Mouse (Mus musculus) erythroblast, embryonic 14.5 days (primary cell): ENCODE results near the gene Rhbg. TPM values are rescaled to one million over a fixed set of nuclear protein-coding genes. Genes with fewer than 3 reads are reported as not detected.

ENCODE experiments used
- H3K27me3 ChIP-seq: 2 replicates; pipeline ENCODE4 v1.6.1; 2012; ENCODE audit warnings: inconsistent platforms; ENCODE audit not compliant: control insufficient read depth
- H3K36me3 ChIP-seq: 2 replicates; pipeline ENCODE4 v1.6.1; 2012; ENCODE audit warnings: mild to moderate bottlenecking, inconsistent platforms; ENCODE audit not compliant: control insufficient read depth
- H3K4me1 ChIP-seq: 2 replicates; pipeline ENCODE4 v1.6.1; 2012; ENCODE audit warnings: inconsistent platforms; ENCODE audit not compliant: control insufficient read depth
- H3K4me3 ChIP-seq: replicated peaks from 2 replicates; pipeline ENCODE3; 2012; ENCODE audit warnings: moderate library complexity, mild to moderate bottlenecking, inconsistent platforms
- H3K9me3 ChIP-seq: 2 replicates; pipeline ENCODE4 v1.6.1; 2012; ENCODE audit warnings: low read length, inconsistent platforms, mixed read lengths; ENCODE audit not compliant: control insufficient read depth
- GATA1 ChIP-seq: IDR thresholded peaks from 2 replicates; pipeline ENCODE4 v1.6.1; 2012; ENCODE audit warnings: low read length, inconsistent platforms, mixed read lengths
- TAL1 ChIP-seq: IDR thresholded peaks from 3 replicates; pipeline ENCODE4 v1.6.1; 2012; ENCODE audit warnings: low read length, inconsistent platforms, mixed read lengths
- polyA plus RNA-seq: library from polyadenylated mRNA; stranded (reverse); fragments of >175 nt; gene quantifications from 2 replicates; pipeline ENCODE4 v1.2.3, GENCODE M21; 2012

The Rhbg gene
- polyA plus RNA-seq, 1 experiment, result not detected

- Histone ChIP-seq H3K27me3 (peaks cover 100% of the 10 kb centered on the region), H3K4me3 (no peak overlapping the region), H3K4me1 (no peaks in the 10 kb centered on the region), H3K9me3 (no peaks in the 10 kb centered on the region), H3K36me3 (no peaks in the 10 kb centered on the region)
- TF ChIP-seq GATA1 (no peak), TAL1 (no peak)
Measured at GRCm38 (mm10) chr3:88206500-88206899, 48.0 kb downstream of the Rhbg start.

- H3K9me3 ChIP-seq, result no peaks in the 10 kb centered on the region
- no peak overlapping the region for H3K4me3 ChIP-seq
- no peaks in the 10 kb centered on the region for H3K36me3 ChIP-seq
- peaks cover 100% of the 10 kb centered on the region for H3K27me3 ChIP-seq
- no peak for TF ChIP-seq TAL1
- no peak for TF ChIP-seq GATA1
- no peaks in the 10 kb centered on the region for H3K4me1 ChIP-seq
Measured at GRCm38 (mm10) chr3:88205563-88206491, 48.7 kb downstream of the Rhbg start.

GRCm38 (mm10) chr3:88205176-88205562 is 49.3 kb downstream of the Rhbg start:
- Histone ChIP-seq H3K4me1 (no peaks in the 10 kb centered on the region), H3K27me3 (peaks cover 100% of the 10 kb centered on the region), H3K4me3 (no peak overlapping the region), H3K36me3 (no peaks in the 10 kb centered on the region), H3K9me3 (no peaks in the 10 kb centered on the region; the same call in 1 of the 2 replicates)
- TF ChIP-seq TAL1, result no peak
- TF ChIP-seq GATA1, result no peak

GRCm38 (mm10) chr3:88204751-88205150 is 49.8 kb downstream of the Rhbg start:
- H3K9me3 ChIP-seq, result no peaks in the 10 kb centered on the region; the same call in 1 of the 2 replicates

GRCm38 (mm10) chr3:88203999-88204700 is 50.4 kb downstream of the Rhbg start:
- Histone ChIP-seq H3K4me1 (no peaks in the 10 kb centered on the region), H3K9me3 (no peaks in the 10 kb centered on the region; the same call in 1 of the 2 replicates), H3K36me3 (no peaks in the 10 kb centered on the region), H3K27me3 (peaks cover 100% of the 10 kb centered on the region), H3K4me3 (no peak overlapping the region)
- TF ChIP-seq TAL1 (no peak), GATA1 (no peak)

More at GRCm38 (mm10) chr3:88204751-88205150, 49.8 kb downstream of the Rhbg start:
- H3K36me3 ChIP-seq, result no peaks in the 10 kb centered on the region
- no peak overlapping the region for H3K4me3 ChIP-seq
- TF ChIP-seq TAL1 (no peak), GATA1 (no peak)
- peaks cover 100% of the 10 kb centered on the region for H3K27me3 ChIP-seq
- H3K4me1 ChIP-seq, result no peaks in the 10 kb centered on the region

GRCm38 (mm10) chr3:88203456-88203855 is 51.1 kb downstream of the Rhbg start:
- Histone ChIP-seq H3K27me3 (peaks cover 100% of the 10 kb centered on the region), H3K4me3 (no peak overlapping the region), H3K4me1 (no peaks in the 10 kb centered on the region), H3K36me3 (no peaks in the 10 kb centered on the region), H3K9me3 (no peaks in the 10 kb centered on the region; the same call in 1 of the 2 replicates)
- TF ChIP-seq GATA1 (no peak), TAL1 (no peak)

- no peaks in the 10 kb centered on the region for H3K4me1 ChIP-seq
- no peak overlapping the region for H3K4me3 ChIP-seq
- TF ChIP-seq GATA1 (no peak), TAL1 (no peak)
- no peaks in the 10 kb centered on the region; the same call in 1 of the 2 replicates for H3K9me3 ChIP-seq
- peaks cover 100% of the 10 kb centered on the region for H3K27me3 ChIP-seq
- no peaks in the 10 kb centered on the region for H3K36me3 ChIP-seq
Measured at GRCm38 (mm10) chr3:88202986-88203385, 51.5 kb downstream of the Rhbg start.

- TF ChIP-seq GATA1 (no peak), TAL1 (no peak)
- H3K4me1 ChIP-seq, result no peaks in the 10 kb centered on the region
- H3K36me3 ChIP-seq, result no peaks in the 10 kb centered on the region
- no peak overlapping the region for H3K4me3 ChIP-seq
- no peaks in the 10 kb centered on the region; the same call in 1 of the 2 replicates for H3K9me3 ChIP-seq
- H3K27me3 ChIP-seq, result peaks cover 100% of the 10 kb centered on the region
Measured at GRCm38 (mm10) chr3:88201640-88202039, 52.9 kb downstream of the Rhbg start.

- Histone ChIP-seq H3K4me3 (no peak overlapping the region), H3K4me1 (no peaks in the 10 kb centered on the region), H3K36me3 (no peaks in the 10 kb centered on the region), H3K9me3 (no peaks in the 10 kb centered on the region; the same call in 1 of the 2 replicates), H3K27me3 (peaks cover 99% of the 10 kb centered on the region)
- TF ChIP-seq TAL1, result no peak
- TF ChIP-seq GATA1, result no peak
Measured at GRCm38 (mm10) chr3:88200972-88201330, 53.6 kb downstream of the Rhbg start.
